Mouse (Mus musculus): ENCODE results near the gene Glycam1.
A peak's percentile ranks its signal among the peaks of the same experiment; 100 is the strongest.
"Not testable (repeated sequence)": the region's sequence is repeated elsewhere in the genome, so short reads cannot be mapped to it uniquely, and the experiment has no call there.

The Glycam1 gene

GRCm38 (mm10) chr15:103564981-103565380, at the start of gene Glycam1:
TSS of gene Glycam1 (minus strand) at chr15:103565081.
- DNase-seq (ENCODE audit: low spot score): no peak

GRCm38 (mm10) chr15:103604481-103604880, 39.6 kb upstream of the Glycam1 start:
- no peak for DNase-seq (ENCODE audit: low spot score)

DNA sequence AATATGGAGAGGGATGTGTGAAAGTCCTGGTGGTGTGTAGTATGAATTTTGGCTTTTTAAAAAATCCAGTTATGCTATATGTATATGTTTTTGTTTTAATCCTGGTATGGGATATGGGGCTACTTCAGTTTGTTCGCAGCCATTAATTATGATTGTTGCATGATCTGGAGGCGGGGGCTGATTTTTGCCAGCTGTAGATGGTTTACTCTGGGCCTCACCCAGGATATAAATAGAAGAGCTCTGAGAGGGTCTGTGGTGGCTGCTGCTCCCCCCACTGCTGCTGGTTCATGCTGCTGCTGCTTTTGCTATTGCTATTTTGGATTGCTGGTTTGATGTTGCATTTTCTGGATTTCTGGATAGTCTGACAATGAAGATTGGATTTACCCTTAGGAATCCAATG, 25.9 kb upstream of the Glycam1 start:
- DNase-seq (ENCODE audit: low spot score): no peak

DNA sequence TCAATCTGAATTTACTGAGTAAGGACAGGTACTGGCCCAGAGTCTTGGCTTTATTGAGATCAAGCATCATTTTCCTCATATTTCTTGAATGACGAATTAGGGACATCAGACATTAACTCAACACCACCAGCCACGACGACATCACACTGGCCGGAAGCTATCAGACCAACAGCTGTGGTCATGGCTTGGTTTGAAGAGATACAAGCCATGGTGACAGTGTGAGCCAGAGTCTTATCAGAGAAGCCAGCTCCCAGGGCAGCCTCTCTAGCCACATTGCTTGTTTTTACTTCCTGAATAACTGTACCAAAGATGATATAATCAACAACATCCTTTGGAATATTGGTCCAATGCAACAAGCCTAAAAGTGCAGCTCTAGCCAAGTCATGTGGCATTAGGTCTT, 22.9 kb upstream of the Glycam1 start:
- DNase-seq (ENCODE audit: low spot score): not testable (repeated sequence)

- DNase-seq (ENCODE audit: low spot score): no peak
Measured at GRCm38 (mm10) chr15:103585876-103586275, 21.0 kb upstream of the Glycam1 start.

- peak; percentile 85 for DNase-seq (ENCODE audit: low spot score)
Measured at GRCm38 (mm10) chr15:103552096-103552690, 12.7 kb downstream of the Glycam1 start.

GRCm38 (mm10) chr15:103551053-103551452, 13.8 kb downstream of the Glycam1 start:
- DNase-seq (ENCODE audit: low spot score): peak; percentile 12

GRCm38 (mm10) chr15:103549475-103549874, 15.4 kb downstream of the Glycam1 start:
- DNase-seq (ENCODE audit: low spot score): no peak

DNA sequence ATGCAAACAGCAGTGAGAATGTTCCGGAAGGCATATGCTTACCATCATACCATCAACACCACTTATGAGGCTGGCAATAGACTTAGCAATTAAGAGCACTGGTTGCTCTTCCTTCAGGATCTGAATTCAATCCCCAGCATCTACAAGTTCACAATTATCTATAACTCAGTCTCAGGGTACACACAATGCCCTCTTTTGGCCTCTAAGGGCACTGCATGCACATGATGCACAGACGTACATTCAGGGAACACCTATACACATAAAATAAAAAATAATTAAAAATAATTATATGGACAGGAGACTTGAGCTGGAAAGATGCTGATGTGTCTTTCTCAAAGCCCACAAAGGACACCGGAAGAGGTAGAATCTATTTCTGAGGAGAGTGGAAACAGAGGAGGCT, 16.9 kb downstream of the Glycam1 start:
- DNase-seq (ENCODE audit: low spot score): no peak

GRCm38 (mm10) chr15:103542526-103542925, 22.4 kb downstream of the Glycam1 start:
- DNase-seq (ENCODE audit: low spot score): no peak

- no peak for DNase-seq (ENCODE audit: low spot score)
Measured at GRCm38 (mm10) chr15:103540646-103541045, 24.2 kb downstream of the Glycam1 start.

- no peak for DNase-seq (ENCODE audit: low spot score)
Measured at GRCm38 (mm10) chr15:103539259-103539658, 25.6 kb downstream of the Glycam1 start.

GRCm38 (mm10) chr15:103537822-103538213, 27.1 kb downstream of the Glycam1 start, which contains the start of gene Ppp1r1a:
TSS of gene Ppp1r1a (minus strand) at chr15:103538003.
- peak; percentile 84 for DNase-seq (ENCODE audit: low spot score)

GRCm38 (mm10) chr15:103537011-103537821, 27.7 kb downstream of the Glycam1 start:
- DNase-seq (ENCODE audit: low spot score): peak; percentile 32

DNA sequence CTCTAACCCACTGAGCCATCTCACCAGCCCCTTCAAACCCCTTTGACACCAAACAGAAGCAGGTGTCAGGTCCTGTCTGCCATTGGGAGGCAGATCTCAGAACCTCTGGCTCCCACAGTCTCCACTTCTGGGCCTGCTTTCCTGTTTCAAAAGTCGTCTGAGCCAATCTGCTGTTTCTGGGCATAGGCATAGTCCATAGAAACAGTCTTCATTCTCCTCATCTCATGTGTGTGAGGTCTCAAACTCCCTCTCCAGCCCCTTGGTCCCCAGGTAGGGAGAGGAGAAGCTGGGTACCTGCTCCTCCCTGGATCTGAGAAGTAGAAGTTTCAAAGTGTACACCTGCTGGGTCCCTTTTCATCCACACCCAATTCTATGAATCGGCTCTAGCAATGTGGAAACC, 28.4 kb downstream of the Glycam1 start:
- no peak for DNase-seq (ENCODE audit: low spot score)

DNA sequence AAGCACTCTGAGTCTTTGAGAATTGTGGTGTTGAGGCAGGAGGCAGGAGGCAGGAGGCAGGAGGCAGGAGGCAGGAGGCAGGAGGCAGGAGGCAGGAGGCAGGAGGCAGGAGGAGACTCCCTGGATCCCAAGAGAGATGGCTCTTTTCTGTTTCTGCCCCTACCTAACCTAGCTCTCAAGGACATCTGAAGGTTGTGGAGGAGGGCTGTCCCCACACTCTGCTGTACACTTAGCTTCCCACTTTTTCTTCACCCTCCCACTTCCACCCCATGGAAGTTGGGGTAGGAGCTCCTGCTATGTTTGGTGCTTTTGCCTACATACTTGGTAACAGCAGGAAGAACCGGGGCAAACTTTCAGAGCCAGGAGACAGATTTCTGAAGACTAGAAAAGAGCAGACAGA, 29.1 kb downstream of the Glycam1 start:
- no peak for DNase-seq (ENCODE audit: low spot score)

- DNase-seq (ENCODE audit: low spot score): no peak
Measured at GRCm38 (mm10) chr15:103535030-103535429, 29.9 kb downstream of the Glycam1 start.

DNA sequence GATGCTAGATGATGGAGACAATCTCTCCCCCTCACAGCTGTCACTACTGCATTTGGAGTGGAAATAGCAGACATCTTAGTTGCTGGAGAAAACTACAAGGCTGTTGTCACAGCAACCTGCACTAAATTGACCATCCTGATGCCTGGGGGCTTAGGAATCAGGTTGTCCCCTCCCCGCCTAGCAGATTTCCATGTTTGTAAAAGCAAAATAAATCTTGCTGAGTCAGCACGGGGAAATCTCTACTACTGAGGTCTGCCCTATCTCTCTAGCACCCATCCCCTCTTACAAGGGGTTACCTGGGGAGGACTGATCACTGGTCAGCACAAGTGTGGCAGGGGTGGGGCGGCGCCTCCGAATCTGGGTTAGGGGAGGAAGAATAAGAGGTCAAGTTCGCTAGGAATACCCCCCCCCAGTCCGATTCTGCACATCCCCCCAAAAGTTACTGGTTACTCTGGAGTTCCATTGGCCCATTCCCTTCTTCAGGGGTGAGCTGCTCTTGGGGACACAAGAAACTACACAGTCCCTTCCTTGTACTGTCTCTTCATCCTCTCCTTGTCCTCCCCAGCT, 30.7 kb downstream of the Glycam1 start:
- no peak for DNase-seq (ENCODE audit: low spot score)

- peak; percentile 89 for DNase-seq (ENCODE audit: low spot score)
Measured at GRCm38 (mm10) chr15:103530372-103530771, 34.5 kb downstream of the Glycam1 start.

GRCm38 (mm10) chr15:103523156-103523555, 41.7 kb downstream of the Glycam1 start:
- peak; percentile 41 for DNase-seq (ENCODE audit: low spot score)

GRCm38 (mm10) chr15:103522458-103523099, 42.3 kb downstream of the Glycam1 start:
- no peak for DNase-seq (ENCODE audit: low spot score)

Data from embryo, embryonic 10.5 days (tissue).